Mouse (Mus musculus): Measurements from ENCODE around the gene Cdkl4.
A peak's percentile ranks its signal among the peaks of the same experiment; 100 is the strongest.
"Not testable (repeated sequence)": the region's sequence is repeated elsewhere in the genome, so short reads cannot be mapped to it uniquely, and the experiment has no call there.

Cdkl4 gene

GRCm38 (mm10) chr17:80577639-80578038, at the start of gene Cdkl4:
Gene Cdkl4, minus strand, starts transcription at chr17:80577813.
- DNase-seq: no peak

GRCm38 (mm10) chr17:80624979-80625378, 47.4 kb upstream of the Cdkl4 start:
- no peak for DNase-seq

GRCm38 (mm10) chr17:80621691-80622090, 44.1 kb upstream of the Cdkl4 start:
- DNase-seq: no peak

- DNase-seq: peak; percentile 66
These were observed 43.3 kb upstream of the Cdkl4 start for GRCm38 (mm10) chr17:80620786-80621423.

- no peak for DNase-seq
These were observed 41.9 kb upstream of the Cdkl4 start for GRCm38 (mm10) chr17:80619556-80619955.

- no peak for DNase-seq
These were observed 41.3 kb upstream of the Cdkl4 start for GRCm38 (mm10) chr17:80618890-80619289.

- DNase-seq: no peak
These were observed 26.2 kb upstream of the Cdkl4 start for GRCm38 (mm10) chr17:80603806-80604205.

- no peak for DNase-seq
These were observed 25.5 kb upstream of the Cdkl4 start for GRCm38 (mm10) chr17:80603079-80603625.

- DNase-seq: peak; percentile 31
These were observed 23.8 kb upstream of the Cdkl4 start for GRCm38 (mm10) chr17:80601371-80601770.

GRCm38 (mm10) chr17:80583051-80583450, 5.4 kb upstream of the Cdkl4 start:
- DNase-seq: no peak

- DNase-seq: no peak
These were observed 2.3 kb upstream of the Cdkl4 start for GRCm38 (mm10) chr17:80579901-80580300.

- no peak for DNase-seq
These were observed 1.5 kb upstream of the Cdkl4 start for GRCm38 (mm10) chr17:80579089-80579488.

GRCm38 (mm10) chr17:80578041-80578440, 428 bp upstream of the Cdkl4 start:
- DNase-seq: no peak

GRCm38 (mm10) chr17:80577214-80577613, 399 bp downstream of the Cdkl4 start:
- DNase-seq: peak; percentile 46

GRCm38 (mm10) chr17:80575008-80575407, 2.6 kb downstream of the Cdkl4 start:
- no peak for DNase-seq

- DNase-seq: no peak
These were observed 3.1 kb downstream of the Cdkl4 start for GRCm38 (mm10) chr17:80574471-80574965.

GRCm38 (mm10) chr17:80572187-80572935, 5.3 kb downstream of the Cdkl4 start:
- DNase-seq: no peak

GRCm38 (mm10) chr17:80571460-80571859, 6.2 kb downstream of the Cdkl4 start:
- no peak for DNase-seq

- not testable (repeated sequence) for DNase-seq
These were observed 7.9 kb downstream of the Cdkl4 start for GRCm38 (mm10) chr17:80569718-80570117.

- DNase-seq: no peak
These were observed 8.6 kb downstream of the Cdkl4 start for GRCm38 (mm10) chr17:80568842-80569601.

- DNase-seq: no peak
These were observed 9.2 kb downstream of the Cdkl4 start for GRCm38 (mm10) chr17:80568441-80568840.

- DNase-seq: no peak
These were observed 13.0 kb downstream of the Cdkl4 start for GRCm38 (mm10) chr17:80564611-80564924.

Measured in kidney, adult 18-20 months (tissue).